Mouse (Mus musculus): Measurements from ENCODE around the gene Gm3336. TPM values are rescaled to one million over a fixed set of nuclear protein-coding genes. Genes with fewer than 3 reads are reported as not detected.

Gene Gm3336
- total RNA-seq, 2 experiments from 2014 or later: not detected

- DNase-seq (ENCODE audit: low spot score): no peak
Measured at GRCm38 (mm10) chr8:70747211-70747890, 29.0 kb downstream of the Gm3336 start.

- no peak for DNase-seq (ENCODE audit: low spot score)
Measured at GRCm38 (mm10) chr8:70748246-70749096, 30.1 kb downstream of the Gm3336 start.

- no peak for DNase-seq (ENCODE audit: low spot score)
Measured at GRCm38 (mm10) chr8:70749097-70749674, 30.8 kb downstream of the Gm3336 start.

- DNase-seq (ENCODE audit: low spot score): no peak
Measured at GRCm38 (mm10) chr8:70750128-70750680, 31.9 kb downstream of the Gm3336 start.

GRCm38 (mm10) chr8:70752000-70752764, 33.8 kb downstream of the Gm3336 start:
- DNase-seq (ENCODE audit: low spot score): peak; percentile 87

GRCm38 (mm10) chr8:70753151-70753550, 34.8 kb downstream of the Gm3336 start:
- DNase-seq (ENCODE audit: low spot score): peak; percentile 95

GRCm38 (mm10) chr8:70754043-70754870, 35.9 kb downstream of the Gm3336 start, which contains the start of gene Rab3a:
Gene Rab3a, plus strand, starts transcription at chr8:70754679.
- DNase-seq (ENCODE audit: low spot score): peak; percentile 98

GRCm38 (mm10) chr8:70754871-70755660, 36.7 kb downstream of the Gm3336 start:
- no peak for DNase-seq (ENCODE audit: low spot score)

GRCm38 (mm10) chr8:70755661-70756475, 37.5 kb downstream of the Gm3336 start:
- no peak for DNase-seq (ENCODE audit: low spot score)

GRCm38 (mm10) chr8:70756476-70757040, 38.2 kb downstream of the Gm3336 start:
- DNase-seq (ENCODE audit: low spot score): no peak

- no peak for DNase-seq (ENCODE audit: low spot score)
Measured at GRCm38 (mm10) chr8:70757523-70758307, 39.4 kb downstream of the Gm3336 start.

GRCm38 (mm10) chr8:70758308-70758615, 39.9 kb downstream of the Gm3336 start:
- DNase-seq (ENCODE audit: low spot score): no peak

GRCm38 (mm10) chr8:70758616-70759561, 40.5 kb downstream of the Gm3336 start:
- DNase-seq (ENCODE audit: low spot score): no peak

- no peak for DNase-seq (ENCODE audit: low spot score)
Measured at GRCm38 (mm10) chr8:70760350-70760749, 42.0 kb downstream of the Gm3336 start.

GRCm38 (mm10) chr8:70760775-70761406, 42.5 kb downstream of the Gm3336 start, which contains the start of gene Mpv17l2:
Gene Mpv17l2, minus strand, starts transcription at chr8:70760946.
- DNase-seq (ENCODE audit: low spot score): peak; percentile 98

GRCm38 (mm10) chr8:70762118-70762517, 43.8 kb downstream of the Gm3336 start:
- no peak for DNase-seq (ENCODE audit: low spot score)
